Mouse (Mus musculus) E14TG2a.4 (cell line): ENCODE data around the gene Fam8a1.

Experiments
- H3K27me3 ChIP-seq: 2 replicates; pipeline ENCODE4 v1.6.1; 2014; ENCODE audit warnings: low read length, control low read depth; ENCODE audit not compliant: insufficient read depth
- H3K36me3 ChIP-seq: 2 replicates; pipeline ENCODE4 v1.6.1; 2014; ENCODE audit warnings: low read length, control low read depth; ENCODE audit not compliant: insufficient read depth
- H3K4me1 ChIP-seq: replicated peaks from 2 replicates; pipeline ENCODE4 v1.6.1; 2014; ENCODE audit warnings: low read depth, low read length, control low read depth
- H3K4me3 ChIP-seq: replicated peaks from 2 replicates; pipeline ENCODE4 v1.5.1; 2014; ENCODE audit warnings: mild to moderate bottlenecking, low read length
- H3K9me3 ChIP-seq: 2 replicates; pipeline ENCODE4 v1.6.1; 2014; ENCODE audit warnings: low read length, control low read depth
- CTCF ChIP-seq: conservative IDR thresholded peaks from 2 replicates; pipeline ENCODE4 v1.5.1; 2014; ENCODE audit warnings: low read length
- NANOG ChIP-seq: IDR thresholded peaks from 2 replicates; pipeline ENCODE4 v1.6.1; 2014; ENCODE audit warnings: borderline replicate concordance, low read length, mixed read lengths
- POU5F1 ChIP-seq: IDR thresholded peaks from 2 replicates; pipeline ENCODE4 v1.6.1; 2014; ENCODE audit warnings: low read length, borderline replicate concordance

Fam8a1 gene

DNA sequence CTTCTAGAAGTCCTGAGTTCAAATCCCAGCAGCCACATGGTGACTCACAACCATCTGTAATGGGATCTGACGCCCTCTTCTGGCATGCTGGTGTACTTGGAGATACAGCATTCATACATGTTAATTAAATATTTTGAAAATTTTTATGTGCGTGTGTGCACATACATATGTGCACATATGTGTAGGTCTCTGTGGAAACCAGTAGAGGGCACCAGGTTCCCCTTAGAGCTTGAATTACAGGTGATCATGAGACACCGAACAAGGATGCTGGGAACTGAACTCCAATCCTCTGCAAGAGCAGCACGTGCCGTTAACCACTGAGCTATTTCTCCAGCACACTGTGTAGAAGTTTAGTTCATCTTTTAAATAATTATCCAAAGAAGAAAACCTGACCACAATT lies 10.1 kb upstream of the Fam8a1 start:
- Histone ChIP-seq H3K4me1 (peaks cover 3% of the 10 kb centered on the region), H3K9me3 (no peaks in the 10 kb centered on the region), H3K36me3 (no peaks in the 10 kb centered on the region), H3K4me3 (no peak overlapping the region), H3K27me3 (no peaks in the 10 kb centered on the region)
- TF ChIP-seq CTCF (peak; percentile 57), NANOG (no peak)

GRCm38 (mm10) chr13:46663461-46663964 lies 5.8 kb upstream of the Fam8a1 start:
- Histone ChIP-seq H3K9me3 (no peaks in the 10 kb centered on the region), H3K27me3 (0 out of 2 replicates have a peak, but pooled peaks cover 2% of the 10 kb centered on the region), H3K4me1 (peaks cover 5% of the 10 kb centered on the region), H3K36me3 (no peaks in the 10 kb centered on the region), H3K4me3 (no peak overlapping the region)
- peak; percentile 44 for TF ChIP-seq CTCF
- no peak for TF ChIP-seq POU5F1

GRCm38 (mm10) chr13:46669620-46670271 lies 424 bp downstream of the Fam8a1 start:
- Histone ChIP-seq H3K4me3 (peak overlapping the region; percentile 97), H3K4me1 (peaks cover 16% of the 10 kb centered on the region), H3K36me3 (peaks cover 38% of the 10 kb centered on the region), H3K9me3 (no peaks in the 10 kb centered on the region), H3K27me3 (0 out of 2 replicates have a peak, but pooled peaks cover 2% of the 10 kb centered on the region)
- no peak for TF ChIP-seq POU5F1
- TF ChIP-seq NANOG, result no peak
- no peak for TF ChIP-seq CTCF

DNA sequence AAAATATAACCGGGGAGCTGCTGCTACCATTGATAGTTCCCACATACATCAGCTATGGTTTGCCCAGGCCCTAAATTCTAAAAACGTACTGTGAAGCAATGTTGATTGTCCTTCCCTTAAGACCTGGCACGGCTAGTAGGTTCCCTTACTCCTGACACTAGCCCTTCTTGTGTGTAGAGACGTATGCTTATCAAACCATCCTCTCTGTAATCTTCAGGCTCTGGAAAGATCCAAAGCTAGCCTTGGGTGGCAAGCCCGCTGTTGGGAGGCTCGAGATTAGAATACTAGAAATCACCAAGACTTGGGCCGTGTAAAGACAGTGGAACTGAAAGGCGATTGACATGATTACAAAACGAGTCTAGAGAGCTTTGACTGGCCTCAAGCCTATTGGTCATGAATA lies 1.2 kb downstream of the Fam8a1 start:
- TF ChIP-seq POU5F1, result no peak
- TF ChIP-seq CTCF, result no peak
- no peak for TF ChIP-seq NANOG
- Histone ChIP-seq H3K9me3 (no peaks in the 10 kb centered on the region), H3K36me3 (peaks cover 46% of the 10 kb centered on the region), H3K27me3 (0 out of 2 replicates have a peak, but pooled peaks cover 2% of the 10 kb centered on the region), H3K4me3 (peak overlapping the region; percentile 97), H3K4me1 (peaks cover 16% of the 10 kb centered on the region)

DNA sequence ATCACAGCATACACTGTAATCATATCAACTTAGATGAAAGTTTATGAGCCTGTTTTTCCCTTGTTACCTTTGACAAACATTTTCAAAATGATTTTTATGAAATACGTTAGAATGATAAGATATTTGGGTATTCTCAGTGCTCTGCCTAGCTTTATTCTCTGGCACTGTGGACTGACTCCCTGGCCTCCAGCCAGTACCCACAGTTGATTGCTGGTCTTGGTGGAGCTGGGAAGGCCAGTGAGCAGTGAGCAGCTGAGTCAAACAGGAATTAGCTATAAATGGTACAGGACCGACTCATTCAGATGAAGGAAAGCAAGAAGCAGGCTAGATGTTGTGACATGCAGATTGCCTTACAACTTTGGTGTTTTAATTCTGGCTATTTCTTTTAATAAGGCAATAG lies 5.3 kb downstream of the Fam8a1 start:
- TF ChIP-seq NANOG (no peak), CTCF (no peak), POU5F1 (no peak)
- Histone ChIP-seq H3K4me1 (peaks cover 9% of the 10 kb centered on the region), H3K9me3 (no peaks in the 10 kb centered on the region), H3K4me3 (no peak overlapping the region), H3K36me3 (peaks cover 78% of the 10 kb centered on the region), H3K27me3 (no peaks in the 10 kb centered on the region)

DNA sequence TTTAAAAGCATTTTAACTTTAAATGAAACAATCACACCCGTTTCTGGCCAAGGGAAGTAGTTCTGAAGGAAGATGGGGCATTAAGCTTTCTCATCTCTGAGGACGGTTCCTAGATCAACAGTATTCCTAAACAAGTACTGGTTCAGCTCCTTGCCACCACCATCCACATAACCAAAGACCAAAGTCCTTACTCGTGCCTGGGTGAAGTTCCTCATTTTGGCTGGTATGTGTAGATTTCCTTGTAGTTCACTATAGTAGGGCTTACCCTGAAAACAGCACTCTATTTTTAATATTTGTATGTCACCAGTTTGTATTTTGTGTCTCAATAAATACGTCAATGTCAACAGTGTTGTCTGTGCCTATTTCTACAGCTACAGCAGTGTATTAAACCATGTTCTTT lies 8.4 kb downstream of the Fam8a1 start:
- Histone ChIP-seq H3K9me3 (no peaks in the 10 kb centered on the region), H3K4me3 (no peak overlapping the region)
- TF ChIP-seq NANOG, result no peak
- TF ChIP-seq POU5F1, result no peak
- no peak for TF ChIP-seq CTCF

GRCm38 (mm10) chr13:46682921-46683320 lies 13.6 kb downstream of the Fam8a1 start:
- no peak for TF ChIP-seq POU5F1
- H3K36me3 ChIP-seq, result peaks cover 95% of the 10 kb centered on the region
- no peaks in the 10 kb centered on the region for H3K27me3 ChIP-seq

More for the DNA sequence above, 8.4 kb downstream of the Fam8a1 start:
- no peaks in the 10 kb centered on the region for H3K27me3 ChIP-seq
- H3K36me3 ChIP-seq, result peaks cover 85% of the 10 kb centered on the region
- H3K4me1 ChIP-seq, result no peaks in the 10 kb centered on the region

GRCm38 (mm10) chr13:46683370-46683769 lies 14.0 kb downstream of the Fam8a1 start:
- no peaks in the 10 kb centered on the region for H3K9me3 ChIP-seq
- H3K4me3 ChIP-seq, result no peak overlapping the region
- no peaks in the 10 kb centered on the region for H3K27me3 ChIP-seq
- peaks cover 95% of the 10 kb centered on the region for H3K36me3 ChIP-seq
- no peak for TF ChIP-seq POU5F1
- no peak for TF ChIP-seq NANOG
- TF ChIP-seq CTCF, result no peak
- H3K4me1 ChIP-seq, result no peaks in the 10 kb centered on the region

More at GRCm38 (mm10) chr13:46682921-46683320, 13.6 kb downstream of the Fam8a1 start:
- Histone ChIP-seq H3K9me3 (no peaks in the 10 kb centered on the region), H3K4me3 (no peak overlapping the region), H3K4me1 (no peaks in the 10 kb centered on the region)
